Mouse (Mus musculus) megakaryocyte, embryonic 14.5 days (primary cell): ENCODE measurements at regions not wholly inside any gene's neighbourhood (a gene's known extent, or its start where the extent isn't known, plus 50 kb on each side); places are given as distances from the start of the nearest gene placed in this dataset.

Experiments
- H3K27me3 ChIP-seq: replicated peaks from 2 replicates; pipeline ENCODE3; 2012; ENCODE audit warnings: inconsistent platforms
- H3K36me3 ChIP-seq: replicated peaks from 2 replicates; pipeline ENCODE3; 2012; ENCODE audit warnings: low read length, inconsistent platforms, mixed read lengths
- H3K4me1 ChIP-seq: 2 replicates; pipeline ENCODE4 v1.6.1; 2012; ENCODE audit warnings: inconsistent platforms
- H3K4me3 ChIP-seq: replicated peaks from 2 replicates; pipeline ENCODE3; 2012; ENCODE audit warnings: moderate library complexity, mild to moderate bottlenecking, inconsistent platforms
- H3K9me3 ChIP-seq: 2 replicates; pipeline ENCODE4 v1.6.1; 2012; ENCODE audit warnings: inconsistent platforms
- FLI1 ChIP-seq: IDR thresholded peaks from 2 replicates; pipeline ENCODE4 v1.6.1; 2012; ENCODE audit warnings: low read length, inconsistent platforms, mixed read lengths
- GATA1 ChIP-seq: IDR thresholded peaks from 3 replicates; pipeline ENCODE4 v1.6.1; 2012; ENCODE audit warnings: mixed read lengths, low read length, inconsistent platforms, borderline replicate concordance

DNA sequence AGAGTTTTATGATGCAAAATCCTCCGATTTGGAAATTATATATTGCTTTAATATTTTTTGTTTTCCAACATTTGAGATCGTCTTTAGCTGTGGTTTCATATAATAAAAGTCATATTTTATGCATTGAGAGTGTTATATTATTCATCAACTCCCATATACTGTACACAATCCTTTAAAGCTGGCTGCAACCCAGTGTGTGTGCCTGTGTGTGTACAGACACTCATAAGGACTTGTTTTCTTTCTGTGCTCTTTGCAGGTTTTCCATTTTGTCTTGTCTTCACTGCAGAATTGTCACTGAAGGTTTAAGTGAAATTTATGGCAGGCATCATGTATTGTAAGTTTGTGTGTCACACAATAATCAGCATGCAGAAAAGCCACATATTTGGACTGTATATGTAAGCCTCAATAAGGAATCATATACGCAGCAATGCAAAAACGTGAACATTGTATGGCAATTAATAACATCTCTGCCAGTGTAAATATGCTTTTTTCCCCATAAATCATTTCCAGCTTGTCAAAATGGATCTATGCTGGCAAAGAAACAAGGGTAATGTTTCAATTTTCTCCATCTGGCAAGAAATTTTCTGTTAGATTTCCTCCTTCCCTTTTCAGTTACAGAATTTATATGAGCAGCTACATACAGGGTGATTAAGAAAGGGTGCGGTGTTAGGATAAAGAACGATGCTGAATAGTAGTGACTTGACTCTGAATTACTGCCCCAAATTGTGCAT, 342.4 kb upstream of the Pkn2 start:
- no peak overlapping the region for H3K4me3 ChIP-seq
- 0 out of 2 replicates have a peak, but pooled peaks cover 3% of the 10 kb centered on the region for H3K9me3 ChIP-seq
- no peak for TF ChIP-seq FLI1
- no peak for TF ChIP-seq GATA1
- no peaks in the 10 kb centered on the region for H3K27me3 ChIP-seq
- no peaks in the 10 kb centered on the region for H3K4me1 ChIP-seq
- H3K36me3 ChIP-seq, result no peaks in the 10 kb centered on the region

DNA sequence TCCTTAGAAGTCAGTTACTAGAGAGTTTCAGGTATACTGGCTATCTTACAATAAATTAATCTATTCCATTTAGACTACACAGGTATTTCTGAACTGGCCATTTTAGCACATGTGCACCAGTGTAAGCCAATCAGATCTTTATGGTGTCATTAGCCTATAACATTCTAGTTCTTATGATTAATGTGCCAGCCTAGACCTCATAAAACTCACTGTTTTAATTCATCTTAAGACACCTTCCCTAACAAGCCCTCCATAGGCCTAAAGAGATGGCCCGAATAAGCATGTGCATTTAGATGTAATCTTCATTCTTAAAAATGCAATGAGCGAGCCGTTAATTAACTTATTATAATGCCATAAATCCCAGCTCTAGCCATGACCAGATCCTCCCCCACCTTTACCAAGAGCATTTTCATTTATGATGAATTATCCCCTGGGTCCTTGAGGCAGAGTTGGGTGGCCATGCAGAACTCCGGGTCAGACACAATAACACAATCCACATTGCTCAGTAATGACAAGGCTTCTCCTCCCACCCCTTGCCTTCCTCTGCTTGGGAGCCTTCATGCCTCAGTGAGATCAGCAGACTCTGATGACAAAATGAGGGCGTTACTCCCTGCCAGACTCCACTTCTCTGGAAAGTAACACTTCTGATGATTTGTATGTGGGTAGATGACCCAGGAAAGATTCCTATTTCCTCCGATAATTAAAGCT, 311.6 kb upstream of the Pkn2 start:
- Histone ChIP-seq H3K9me3 (no peaks in the 10 kb centered on the region), H3K27me3 (no peaks in the 10 kb centered on the region), H3K4me1 (no peaks in the 10 kb centered on the region), H3K4me3 (no peak overlapping the region), H3K36me3 (no peaks in the 10 kb centered on the region)
- TF ChIP-seq GATA1, result no peak
- TF ChIP-seq FLI1, result no peak

DNA sequence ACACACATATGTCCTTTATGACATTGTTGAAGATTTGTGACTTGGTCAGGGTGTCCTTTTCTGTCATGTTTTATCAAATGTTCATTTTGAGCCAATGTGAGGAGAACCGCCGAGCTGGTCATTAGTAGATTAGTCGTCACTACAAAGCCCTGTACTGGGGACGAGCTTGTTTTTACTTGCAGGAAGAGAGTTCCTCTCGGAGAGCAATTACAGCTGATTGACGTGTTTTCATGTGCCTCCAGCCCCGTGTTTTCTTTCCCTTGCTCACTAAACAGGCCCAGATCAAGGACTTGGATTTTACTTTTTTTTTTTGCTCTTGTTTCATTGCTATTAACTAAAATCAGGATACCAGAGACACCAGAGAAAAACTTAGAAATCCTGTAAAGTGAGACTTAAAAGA, 307.1 kb upstream of the Pkn2 start:
- no peaks in the 10 kb centered on the region for H3K36me3 ChIP-seq
- H3K4me1 ChIP-seq, result no peaks in the 10 kb centered on the region
- no peaks in the 10 kb centered on the region for H3K9me3 ChIP-seq
- H3K27me3 ChIP-seq, result no peaks in the 10 kb centered on the region
- H3K4me3 ChIP-seq, result no peak overlapping the region
- TF ChIP-seq GATA1, result no peak
- TF ChIP-seq FLI1, result no peak

DNA sequence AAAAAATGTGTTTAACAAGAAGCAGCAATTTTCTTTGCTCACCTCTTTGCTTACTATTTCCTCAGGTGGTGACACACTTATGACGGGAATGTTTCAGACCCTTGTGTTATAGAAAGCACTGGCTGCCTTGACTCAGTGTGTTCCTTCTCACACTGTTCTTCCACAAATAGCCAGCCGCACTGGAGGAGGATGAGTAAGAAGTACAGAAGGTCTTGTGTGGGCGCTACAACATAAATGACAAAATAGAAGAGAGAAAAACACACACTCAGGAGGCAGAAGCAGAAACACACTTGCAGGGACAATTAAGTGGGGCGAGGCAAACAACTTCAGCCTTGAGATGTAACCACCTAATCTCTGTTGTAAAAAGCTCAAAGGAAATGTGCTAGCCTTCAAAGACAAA, 292.2 kb upstream of the Pkn2 start:
- H3K36me3 ChIP-seq, result no peaks in the 10 kb centered on the region
- no peak for TF ChIP-seq GATA1
- H3K9me3 ChIP-seq, result no peaks in the 10 kb centered on the region
- no peaks in the 10 kb centered on the region for H3K4me1 ChIP-seq
- no peak overlapping the region for H3K4me3 ChIP-seq
- H3K27me3 ChIP-seq, result no peaks in the 10 kb centered on the region

DNA sequence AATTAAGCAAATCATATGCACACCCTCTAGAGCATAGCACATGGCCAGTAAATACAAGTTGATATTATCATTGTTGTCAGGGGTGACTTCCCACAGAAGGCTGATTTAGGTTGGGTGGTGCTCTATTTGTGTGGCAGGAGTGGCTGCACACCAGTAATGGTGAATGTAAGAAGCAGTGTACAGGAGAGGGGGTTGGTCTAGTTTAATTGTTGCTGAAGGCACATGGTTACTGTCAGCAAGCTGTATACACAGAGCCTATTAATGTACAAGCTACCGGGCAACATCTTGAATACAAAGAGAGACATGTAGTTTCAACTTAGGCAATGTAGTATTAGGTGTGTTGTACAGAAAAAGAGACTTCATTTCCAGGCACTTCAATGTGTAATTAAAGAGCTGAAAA, 280.6 kb upstream of the Pkn2 start:
- Histone ChIP-seq H3K9me3 (no peaks in the 10 kb centered on the region), H3K4me1 (peaks cover 3% of the 10 kb centered on the region; the same call in 1 of the 2 replicates), H3K36me3 (no peaks in the 10 kb centered on the region), H3K27me3 (no peaks in the 10 kb centered on the region), H3K4me3 (no peak overlapping the region)
- no peak for TF ChIP-seq GATA1
- no peak for TF ChIP-seq FLI1

DNA sequence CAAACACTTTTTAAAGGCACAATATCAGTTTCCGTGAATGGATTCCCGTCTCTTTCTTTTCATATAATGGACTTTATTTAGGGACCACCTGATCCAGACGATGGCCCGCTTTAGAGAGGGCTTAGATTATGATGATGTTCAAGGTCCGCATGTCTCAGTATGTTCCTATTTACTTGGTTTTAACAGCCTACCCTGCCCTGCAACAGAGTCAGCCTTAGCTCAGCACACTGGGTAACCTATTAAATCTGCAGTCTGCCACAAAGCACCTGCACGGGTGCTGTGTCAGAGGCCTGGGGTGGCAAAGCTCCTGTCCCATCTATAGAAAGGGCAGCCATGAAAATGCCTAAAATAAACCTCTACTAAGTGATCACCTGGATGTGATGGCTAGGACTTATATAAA, 280.2 kb upstream of the Pkn2 start:
- H3K4me3 ChIP-seq, result no peak overlapping the region
- H3K9me3 ChIP-seq, result no peaks in the 10 kb centered on the region
- H3K4me1 ChIP-seq, result peaks cover 6% of the 10 kb centered on the region; the same call in 1 of the 2 replicates
- no peaks in the 10 kb centered on the region for H3K36me3 ChIP-seq
- TF ChIP-seq FLI1 (no peak), GATA1 (no peak)
- no peaks in the 10 kb centered on the region for H3K27me3 ChIP-seq

DNA sequence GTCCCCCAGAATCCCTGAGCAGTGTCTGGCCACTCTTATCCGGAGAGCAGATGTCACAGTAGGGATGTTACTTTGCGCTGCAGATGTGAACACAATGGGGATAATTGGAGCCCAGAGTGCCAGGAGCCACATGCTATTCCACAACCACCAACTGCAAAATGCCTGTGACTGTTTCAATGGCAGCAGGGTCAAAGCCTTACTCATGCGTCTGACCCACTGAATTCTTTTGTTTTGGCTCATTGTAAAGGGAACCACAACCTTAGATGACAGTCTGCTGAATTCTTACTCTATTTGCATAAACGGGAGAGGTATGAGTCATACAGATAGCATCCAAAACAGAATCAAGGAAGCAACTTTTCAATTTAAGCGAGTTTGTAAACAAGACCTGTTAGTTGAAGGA, 276.8 kb upstream of the Pkn2 start:
- Histone ChIP-seq H3K4me1 (peaks cover 10% of the 10 kb centered on the region; the same call in 1 of the 2 replicates), H3K36me3 (no peaks in the 10 kb centered on the region), H3K4me3 (no peak overlapping the region), H3K27me3 (no peaks in the 10 kb centered on the region), H3K9me3 (no peaks in the 10 kb centered on the region)
- TF ChIP-seq GATA1 (no peak), FLI1 (no peak)

DNA sequence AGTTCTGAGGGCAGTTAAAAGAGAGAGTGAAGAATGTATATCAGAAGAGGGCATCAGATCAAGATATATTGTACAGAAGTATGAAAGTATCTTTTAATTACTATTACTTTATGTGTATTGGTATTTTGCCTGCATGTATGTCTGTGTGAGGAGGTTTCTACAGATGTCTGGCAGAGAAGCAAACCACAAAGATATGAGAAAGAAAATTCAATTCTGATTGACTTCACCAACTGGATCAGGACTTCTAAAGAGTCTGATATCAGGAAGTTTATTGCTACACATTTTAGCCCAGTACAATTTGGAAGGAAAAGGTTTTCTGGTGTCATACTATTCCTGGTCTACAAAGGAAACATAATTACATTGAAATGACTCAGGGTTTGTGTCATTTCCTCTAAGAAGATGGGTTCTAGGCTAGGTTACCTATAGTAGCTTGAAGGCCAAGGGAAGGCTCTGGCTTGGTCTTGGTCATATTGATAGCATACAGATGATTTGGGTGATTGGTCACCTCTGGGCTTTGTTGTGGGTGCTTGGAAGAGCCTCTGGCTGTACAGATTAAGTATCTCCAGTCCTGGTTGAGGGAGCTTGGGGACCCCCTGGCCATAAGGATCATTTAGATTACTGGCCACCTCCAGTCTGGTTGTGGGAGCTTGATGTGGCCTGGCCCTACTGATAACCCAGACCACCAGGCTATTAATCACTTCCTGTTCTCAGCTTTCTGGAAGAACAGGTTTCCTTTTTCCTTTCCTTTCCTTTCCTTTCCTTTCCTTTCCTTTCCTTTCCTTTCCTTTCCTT, 275.1 kb upstream of the Pkn2 start:
- Histone ChIP-seq H3K4me1 (peaks cover 10% of the 10 kb centered on the region; the same call in 1 of the 2 replicates), H3K36me3 (no peaks in the 10 kb centered on the region), H3K4me3 (no peak overlapping the region), H3K27me3 (no peaks in the 10 kb centered on the region), H3K9me3 (no peaks in the 10 kb centered on the region)
- TF ChIP-seq GATA1, result no peak
- no peak for TF ChIP-seq FLI1

DNA sequence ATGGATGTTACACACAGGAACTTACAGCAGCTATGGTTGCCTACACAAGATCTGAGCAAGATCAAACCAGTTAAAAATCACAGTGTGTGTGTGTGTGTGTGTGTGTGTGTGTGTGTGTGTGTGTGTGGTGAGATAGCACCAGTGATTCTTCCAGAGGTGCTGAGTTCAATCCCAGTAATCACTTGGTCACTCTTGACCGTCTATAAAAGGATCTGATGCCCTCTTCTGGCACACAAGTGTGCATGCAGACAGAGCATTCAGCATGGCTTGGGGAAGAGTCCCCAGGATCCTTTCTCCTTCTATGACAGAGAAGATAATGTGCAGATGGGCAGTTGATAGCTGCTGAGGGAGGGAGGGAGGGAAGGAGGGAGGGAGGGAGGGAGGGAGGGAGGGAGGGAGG, 274.4 kb upstream of the Pkn2 start:
- Histone ChIP-seq H3K4me3 (no peak overlapping the region), H3K27me3 (no peaks in the 10 kb centered on the region), H3K9me3 (no peaks in the 10 kb centered on the region), H3K4me1 (peaks cover 10% of the 10 kb centered on the region; the same call in 1 of the 2 replicates), H3K36me3 (no peaks in the 10 kb centered on the region)
- TF ChIP-seq GATA1, result no peak
- TF ChIP-seq FLI1, result no peak

DNA sequence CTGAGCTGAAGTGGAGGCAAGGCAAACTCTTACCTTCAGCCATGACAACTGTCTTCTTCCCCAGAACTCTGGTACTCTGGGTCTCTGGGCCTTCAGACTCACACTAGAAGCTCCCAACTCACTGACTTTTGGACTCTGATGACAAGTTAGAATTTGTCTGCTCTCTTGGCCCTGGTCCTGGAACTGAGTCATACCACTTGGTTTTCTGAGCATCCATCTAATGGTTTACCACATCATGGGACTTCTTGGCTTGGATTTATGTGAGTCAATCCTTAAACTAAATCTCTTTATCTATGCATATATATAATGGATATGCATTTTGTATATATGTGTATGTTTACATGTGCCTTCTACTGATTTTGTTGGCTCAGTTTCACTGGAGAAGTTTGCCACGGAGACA, 273.8 kb upstream of the Pkn2 start:
- Histone ChIP-seq H3K9me3 (no peaks in the 10 kb centered on the region), H3K36me3 (no peaks in the 10 kb centered on the region), H3K4me1 (peaks cover 10% of the 10 kb centered on the region; the same call in 1 of the 2 replicates), H3K27me3 (no peaks in the 10 kb centered on the region), H3K4me3 (no peak overlapping the region)
- TF ChIP-seq GATA1, result no peak
- no peak for TF ChIP-seq FLI1

DNA sequence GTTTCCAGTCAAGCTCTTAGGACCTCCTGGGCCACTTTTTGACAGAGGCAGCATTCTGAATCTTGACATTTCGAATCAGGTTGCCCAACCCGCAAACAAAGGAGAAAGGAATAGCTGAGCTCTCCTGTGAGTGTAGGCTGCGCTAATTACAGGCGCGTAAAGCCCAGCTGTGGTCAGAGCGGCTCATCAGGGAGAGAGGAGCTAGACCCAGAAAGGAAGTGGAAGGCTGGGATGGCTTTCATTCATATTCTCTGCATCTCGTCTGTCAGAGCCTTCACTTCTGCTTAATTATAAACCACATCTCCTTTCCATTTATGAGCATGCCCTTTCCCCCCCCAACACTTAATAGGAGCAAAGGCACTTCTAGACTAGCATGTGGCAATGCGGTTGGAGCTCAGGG, 265.7 kb upstream of the Pkn2 start:
- no peaks in the 10 kb centered on the region for H3K27me3 ChIP-seq
- H3K4me3 ChIP-seq, result peak overlapping the region; percentile 21
- no peaks in the 10 kb centered on the region for H3K36me3 ChIP-seq
- no peak for TF ChIP-seq GATA1
- TF ChIP-seq FLI1, result no peak
- 0 out of 2 replicates have a peak, but pooled peaks cover 3% of the 10 kb centered on the region for H3K9me3 ChIP-seq
- H3K4me1 ChIP-seq, result peaks cover 4% of the 10 kb centered on the region
